Mouse (Mus musculus): Measurements from ENCODE around the gene Phlda1. TPM values are rescaled to one million over a fixed set of nuclear protein-coding genes. Genes with fewer than 3 reads are reported as not detected.

The Phlda1 gene
- polyA plus RNA-seq, 1 experiment from 2014 or later, result 30.8 TPM

GRCm38 (mm10) chr10:111545648-111546047, 39.6 kb downstream of the Phlda1 start:
- no peaks in the 10 kb centered on the region for H3K27me3 ChIP-seq (ENCODE audit: control insufficient read depth, insufficient read depth, low read depth, low read length)
- no peaks in the 10 kb centered on the region for H3K9me3 ChIP-seq (replicated peaks; ENCODE audit: control insufficient read depth, low read length, poor library complexity, severe bottlenecking)
- no peak overlapping the region for H3K4me3 ChIP-seq (ENCODE audit: low read depth, low read length)
- no peak overlapping the region for H3K9ac ChIP-seq (ENCODE audit: low read depth, low read length)
- no peak overlapping the region for H3K27ac ChIP-seq (ENCODE audit: low read length)
- no peak overlapping the region for H3K4me2 ChIP-seq (ENCODE audit: low read length)
- ATAC-seq, result no peak
- 74% methylated on average over 4 of the region's 4 CpGs for whole genome bisulfite sequencing
- no peaks in the 10 kb centered on the region for H3K36me3 ChIP-seq (ENCODE audit: control insufficient read depth, insufficient read depth, low read length)
- peaks cover 5% of the 10 kb centered on the region; the same call in 1 of the 2 replicates for H3K4me1 ChIP-seq (ENCODE audit: control insufficient read depth, insufficient read depth, low read length)

DNA sequence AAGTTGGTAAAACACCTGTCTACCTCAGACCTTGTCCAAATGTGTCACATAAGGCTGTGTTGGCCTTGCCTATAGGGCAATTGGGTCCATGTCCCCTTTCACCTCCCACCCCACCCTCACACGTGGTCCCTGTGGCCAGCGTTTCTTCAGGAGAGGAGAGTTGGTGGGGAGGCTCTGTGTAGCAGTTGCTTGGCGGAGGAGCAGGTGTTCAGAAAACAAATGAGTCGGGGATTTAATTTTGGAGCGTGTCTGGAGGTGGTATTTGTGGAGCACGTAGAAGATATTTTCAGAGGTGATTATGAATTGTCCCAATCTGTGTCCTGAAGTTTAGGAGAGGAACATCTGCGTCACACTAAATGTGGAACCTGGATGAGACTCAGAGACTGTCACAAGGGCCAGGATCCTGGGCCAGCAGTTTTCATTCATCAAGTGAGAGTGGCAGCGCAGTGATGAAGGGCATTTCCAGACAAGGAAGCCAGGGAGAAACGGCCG, 41.8 kb downstream of the Phlda1 start:
- H3K4me3 ChIP-seq (ENCODE audit: low read depth, low read length), result no peak overlapping the region
- no peak for ATAC-seq
- H3K9ac ChIP-seq (ENCODE audit: low read depth, low read length), result no peak overlapping the region
- H3K4me2 ChIP-seq (ENCODE audit: low read length), result no peak overlapping the region
- H3K4me1 ChIP-seq (ENCODE audit: control insufficient read depth, insufficient read depth, low read length), result peaks cover 5% of the 10 kb centered on the region; the same call in 1 of the 2 replicates
- H3K9me3 ChIP-seq (replicated peaks; ENCODE audit: control insufficient read depth, low read length, poor library complexity, severe bottlenecking), result no peaks in the 10 kb centered on the region
- 82% methylated on average over 10 of the region's 10 CpGs for WGBS
- H3K27me3 ChIP-seq (ENCODE audit: control insufficient read depth, insufficient read depth, low read depth, low read length), result no peaks in the 10 kb centered on the region
- no peaks in the 10 kb centered on the region for H3K36me3 ChIP-seq (ENCODE audit: control insufficient read depth, insufficient read depth, low read length)
- no peak overlapping the region for H3K27ac ChIP-seq (ENCODE audit: low read length)

- H3K9ac ChIP-seq (ENCODE audit: low read depth, low read length), result no peak overlapping the region
- H3K4me3 ChIP-seq (ENCODE audit: low read depth, low read length), result no peak overlapping the region
- no peak overlapping the region for H3K27ac ChIP-seq (ENCODE audit: low read length)
- peaks cover 5% of the 10 kb centered on the region; the same call in 1 of the 2 replicates for H3K4me1 ChIP-seq (ENCODE audit: control insufficient read depth, insufficient read depth, low read length)
- no peak for ATAC-seq
- H3K36me3 ChIP-seq (ENCODE audit: control insufficient read depth, insufficient read depth, low read length), result no peaks in the 10 kb centered on the region
- 77% methylated on average over 6 of the region's 6 CpGs for WGBS
- H3K9me3 ChIP-seq (replicated peaks; ENCODE audit: control insufficient read depth, low read length, poor library complexity, severe bottlenecking), result no peaks in the 10 kb centered on the region
- no peaks in the 10 kb centered on the region for H3K27me3 ChIP-seq (ENCODE audit: control insufficient read depth, insufficient read depth, low read depth, low read length)
- H3K4me2 ChIP-seq (ENCODE audit: low read length), result no peak overlapping the region
Observed at GRCm38 (mm10) chr10:111550075-111550695, 44.1 kb downstream of the Phlda1 start.

GRCm38 (mm10) chr10:111553695-111554094, 47.6 kb downstream of the Phlda1 start:
- H3K36me3 ChIP-seq (ENCODE audit: control insufficient read depth, insufficient read depth, low read length), result no peaks in the 10 kb centered on the region
- H3K9me3 ChIP-seq (replicated peaks; ENCODE audit: control insufficient read depth, low read length, poor library complexity, severe bottlenecking), result no peaks in the 10 kb centered on the region
- H3K4me1 ChIP-seq (ENCODE audit: control insufficient read depth, insufficient read depth, low read length), result 0 out of 2 replicates have a peak, but pooled peaks cover 2% of the 10 kb centered on the region
- H3K9ac ChIP-seq (ENCODE audit: low read depth, low read length), result no peak overlapping the region
- no peaks in the 10 kb centered on the region for H3K27me3 ChIP-seq (ENCODE audit: control insufficient read depth, insufficient read depth, low read depth, low read length)
- no peak overlapping the region for H3K4me3 ChIP-seq (ENCODE audit: low read depth, low read length)
- no peak for ATAC-seq
- H3K4me2 ChIP-seq (ENCODE audit: low read length), result no peak overlapping the region
- H3K27ac ChIP-seq (ENCODE audit: low read length), result no peak overlapping the region
- 81% methylated on average over 7 of the region's 7 CpGs for WGBS

DNA sequence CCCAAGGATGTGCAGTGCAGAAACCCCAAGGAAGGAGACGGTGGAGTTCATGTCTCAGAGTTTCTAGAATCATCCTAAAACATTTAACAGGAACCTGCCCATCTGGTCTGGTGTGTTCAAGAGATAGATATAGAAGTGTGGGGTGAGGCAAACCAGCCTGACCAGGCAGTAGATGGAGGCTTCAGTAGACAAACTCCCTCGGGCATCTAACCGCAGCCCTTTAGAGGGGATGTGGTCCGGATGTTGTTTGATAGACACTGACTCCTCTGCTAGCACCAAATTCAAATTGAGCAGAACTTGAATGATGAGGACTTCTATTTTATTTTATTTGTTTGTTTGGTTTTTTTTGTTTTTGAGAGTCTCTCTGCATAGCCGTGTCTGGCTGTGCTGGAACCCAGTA, 48.6 kb downstream of the Phlda1 start:
- Histone ChIP-seq H3K27ac (ENCODE audit: low read length) (no peak overlapping the region), H3K4me1 (ENCODE audit: control insufficient read depth, insufficient read depth, low read length) (peaks cover 9% of the 10 kb centered on the region; the same call in 1 of the 2 replicates), H3K36me3 (ENCODE audit: control insufficient read depth, insufficient read depth, low read length) (no peaks in the 10 kb centered on the region), H3K9ac (ENCODE audit: low read depth, low read length) (no peak overlapping the region), H3K9me3 (replicated peaks; ENCODE audit: control insufficient read depth, low read length, poor library complexity, severe bottlenecking) (no peaks in the 10 kb centered on the region), H3K27me3 (ENCODE audit: control insufficient read depth, insufficient read depth, low read depth, low read length) (no peaks in the 10 kb centered on the region), H3K4me2 (ENCODE audit: low read length) (no peak overlapping the region), H3K4me3 (ENCODE audit: low read depth, low read length) (no peak overlapping the region)
- ATAC-seq, result no peak
- 96% methylated on average over 5 of the region's 5 CpGs for WGBS

- Histone ChIP-seq H3K4me3 (ENCODE audit: low read depth, low read length) (no peak overlapping the region), H3K36me3 (ENCODE audit: control insufficient read depth, insufficient read depth, low read length) (no peaks in the 10 kb centered on the region), H3K4me2 (ENCODE audit: low read length) (no peak overlapping the region), H3K9ac (ENCODE audit: low read depth, low read length) (no peak overlapping the region), H3K4me1 (ENCODE audit: control insufficient read depth, insufficient read depth, low read length) (peaks cover 9% of the 10 kb centered on the region; the same call in 1 of the 2 replicates), H3K27ac (ENCODE audit: low read length) (no peak overlapping the region), H3K27me3 (ENCODE audit: control insufficient read depth, insufficient read depth, low read depth, low read length) (no peaks in the 10 kb centered on the region), H3K9me3 (replicated peaks; ENCODE audit: control insufficient read depth, low read length, poor library complexity, severe bottlenecking) (no peaks in the 10 kb centered on the region)
- no peak for ATAC-seq
- WGBS, result 85% methylated on average over 5 of the region's 5 CpGs
Observed at GRCm38 (mm10) chr10:111558211-111558610, 52.1 kb downstream of the Phlda1 start.

Other genes starting within 250 kb of the Phlda1 start
- 5.6 TPM in 2 replicates for gene Bbs10, start 207.6 kb upstream of the Phlda1 start, polyA plus RNA-seq (2015; fragmentation: Nextera tagmentation; extraction: Ambion mirVana)
- 163 and 179 TPM in 2 replicates for gene Nap1l1, start 33.1 kb upstream of the Phlda1 start, polyA plus RNA-seq (2015; fragmentation: Nextera tagmentation; extraction: Ambion mirVana)